Mouse (Mus musculus) brain, embryonic 14.5 days (tissue): Measurements from ENCODE around the gene Hsd11b1.

ENCODE experiments used
- CTCF ChIP-seq: fragments of 200-500 bp; IDR thresholded peaks from 2 replicates; pipeline ENCODE4 v1.5.1; 2012; ENCODE audit warnings: inconsistent platforms, mild to moderate bottlenecking, moderate library complexity, borderline replicate concordance; ENCODE audit not compliant: insufficient read depth, insufficient read length; ENCODE audit errors: extremely low read depth
- POLR2A ChIP-seq: fragments of 200-500 bp; IDR thresholded peaks from 2 replicates; pipeline ENCODE4 v1.6.1; 2012; ENCODE audit warnings: mild to moderate bottlenecking, inconsistent platforms, borderline replicate concordance; ENCODE audit not compliant: poor library complexity, insufficient read depth, insufficient read length, severe bottlenecking; ENCODE audit errors: extremely low read depth

- TF ChIP-seq CTCF = no peak
- TF ChIP-seq POLR2A = no peak
These were observed 37.8 kb downstream of the Hsd11b1 start for GRCm38 (mm10) chr1:193226114-193226513.
